Mouse (Mus musculus) heart, adult 2 months (tissue): Measurements from ENCODE around the gene Defa37.
"Not testable (repeated sequence)": the region's sequence is repeated elsewhere in the genome, so short reads cannot be mapped to it uniquely, and the experiment has no call there.

Experiments used
- CTCF ChIP-seq: fragments of 200-600 bp; IDR thresholded peaks from 2 replicates; pipeline ENCODE4 v1.8.1; 2022; ENCODE audit warnings: antibody characterized with exemption, mild to moderate bottlenecking, moderate library complexity
- POLR2A ChIP-seq: fragments of 200-500 bp; IDR thresholded peaks from 2 replicates; pipeline ENCODE4 v1.6.1; 2011; ENCODE audit warnings: mild to moderate bottlenecking, low read depth, low read length, control low read depth; ENCODE audit not compliant: insufficient read depth

DNA sequence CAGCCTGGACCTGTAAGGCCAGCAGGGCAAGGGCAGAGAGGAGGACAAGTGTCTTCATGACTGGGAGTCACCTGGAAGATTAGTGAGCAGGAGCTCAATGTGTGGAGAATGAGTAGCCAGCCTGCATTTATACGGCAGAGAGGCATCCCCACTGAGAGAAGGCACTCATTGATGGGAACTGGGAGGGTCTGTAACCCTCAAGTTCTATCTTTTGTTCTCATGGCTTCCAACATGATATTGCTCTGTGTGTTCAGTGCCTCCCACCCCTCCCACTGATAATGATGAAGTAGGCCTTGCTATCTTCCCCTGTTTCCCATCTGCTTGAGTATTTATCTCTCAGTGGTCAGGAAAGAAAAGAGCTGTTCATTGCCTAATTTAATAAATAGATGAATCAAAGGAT, 29.2 kb downstream of the Defa37 start, which contains the start of gene Gm7861:
- TF ChIP-seq POLR2A, CTCF: not testable (repeated sequence)
